Mouse (Mus musculus) granulocyte monocyte progenitor cell, adult 5-6 weeks (primary cell): ENCODE measurements around the gene Lmo2. TPM values are rescaled to one million over a fixed set of nuclear protein-coding genes. Genes with fewer than 3 reads are reported as not detected.

Experiments used
- ATAC-seq: replicated peaks from 2 replicates; pipeline ENCODE4 v1.8.0; 2016; ENCODE audit warnings: mild to moderate bottlenecking, moderate TSS enrichment, inconsistent platforms; ENCODE audit not compliant: poor library complexity, severe bottlenecking
- total RNA-seq, 2 experiments: library from RNA; stranded (forward) in 1 of 2; stranded (reverse) in 1 of 2; fragments of 200-712, 200-1000 nt in 1 of 2; fragments of >200 nt in 1 of 2; fragmentation: Nextera tagmentation in 1 of 2; gene quantifications; 2 replicates each; pipeline ENCODE4 v1.2.3; 2014 to 2017

The Lmo2 gene
- total RNA-seq, 2 experiments from 2014 or later, result 231 to 343 TPM

DNA sequence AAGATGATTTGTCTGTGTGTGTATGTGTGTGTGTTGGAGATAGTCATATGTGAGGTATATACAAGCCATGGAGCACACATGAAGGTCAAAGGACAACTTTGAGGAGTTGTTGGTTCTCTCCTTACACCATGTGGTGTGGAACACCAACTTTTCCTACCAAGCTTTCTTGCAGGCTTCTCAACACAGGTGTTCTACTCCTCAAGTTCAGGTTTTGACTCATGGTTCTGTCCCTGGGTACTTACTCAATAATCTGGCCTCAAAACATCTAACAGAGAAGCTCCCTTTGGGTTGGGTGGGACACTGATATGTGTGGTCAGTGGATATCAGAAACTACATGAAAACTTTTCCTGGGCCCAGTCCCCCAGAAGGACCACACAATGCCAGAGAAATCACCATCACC is 18.8 kb upstream of the Lmo2 start:
- no peak for ATAC-seq

DNA sequence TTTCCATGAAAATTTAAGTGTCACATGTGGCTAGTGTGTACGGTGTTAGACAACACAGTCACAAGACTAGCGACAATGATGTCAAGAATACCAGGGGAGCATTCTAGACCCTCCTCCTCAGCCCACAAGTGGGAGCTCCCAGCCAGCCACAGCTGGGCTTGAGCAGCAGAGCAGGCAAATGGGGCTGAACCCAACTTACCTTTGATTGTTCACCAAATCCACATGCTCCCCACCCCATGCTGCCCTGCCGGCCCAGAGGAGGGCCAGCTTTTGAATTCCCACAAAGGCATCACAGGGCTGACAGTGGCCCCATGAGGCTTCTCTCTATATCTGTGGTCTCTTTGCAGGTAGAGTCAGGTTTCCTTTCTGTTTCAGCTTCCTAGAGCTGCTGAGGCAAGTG is 16.7 kb upstream of the Lmo2 start:
- ATAC-seq, result no peak

DNA sequence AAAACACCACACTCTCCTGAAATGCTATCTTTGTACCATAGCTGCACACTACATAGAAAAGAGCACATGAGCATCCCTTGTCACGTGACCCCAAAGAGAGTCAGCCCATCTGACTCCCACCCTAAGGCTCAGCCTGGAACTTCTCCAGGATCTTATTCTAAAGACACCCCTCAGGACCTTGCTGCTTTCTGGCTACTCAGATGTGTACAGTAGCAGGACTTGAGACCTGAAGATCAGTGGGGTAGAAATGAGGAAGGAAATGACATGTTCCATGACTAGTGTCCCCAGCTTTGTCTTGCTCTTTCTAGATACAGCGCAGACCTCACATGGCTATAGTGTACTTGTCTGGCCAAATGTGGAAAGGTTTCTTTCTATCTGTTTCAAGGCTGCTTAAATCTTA is 12.9 kb upstream of the Lmo2 start:
- ATAC-seq, result peak; percentile 72

DNA sequence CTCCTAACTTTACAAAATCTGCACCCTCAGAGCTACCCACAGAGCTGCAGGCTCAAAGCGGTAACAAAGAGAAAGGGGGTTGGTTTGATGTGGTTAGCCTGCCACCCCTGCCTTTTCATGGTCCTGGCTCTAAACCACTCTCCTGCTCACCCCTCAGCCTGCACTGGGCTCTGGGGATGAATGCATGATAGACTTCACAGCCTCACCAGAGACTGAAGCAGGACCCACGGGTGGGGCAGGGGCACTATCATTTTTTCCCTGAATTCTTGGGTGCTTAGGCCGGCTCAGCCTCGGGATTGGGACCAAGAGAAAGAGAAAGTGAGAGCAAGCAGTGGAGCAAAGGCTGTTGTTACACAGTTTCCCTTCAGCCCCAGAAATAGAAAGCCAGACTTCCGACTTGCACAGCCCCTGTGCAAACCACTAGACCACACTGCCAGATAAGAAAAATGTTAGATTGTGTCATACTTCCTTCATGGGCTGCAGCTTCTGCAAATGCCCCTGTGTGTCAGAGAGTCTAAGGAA is 12.2 kb upstream of the Lmo2 start:
- peak; percentile 72 for ATAC-seq

DNA sequence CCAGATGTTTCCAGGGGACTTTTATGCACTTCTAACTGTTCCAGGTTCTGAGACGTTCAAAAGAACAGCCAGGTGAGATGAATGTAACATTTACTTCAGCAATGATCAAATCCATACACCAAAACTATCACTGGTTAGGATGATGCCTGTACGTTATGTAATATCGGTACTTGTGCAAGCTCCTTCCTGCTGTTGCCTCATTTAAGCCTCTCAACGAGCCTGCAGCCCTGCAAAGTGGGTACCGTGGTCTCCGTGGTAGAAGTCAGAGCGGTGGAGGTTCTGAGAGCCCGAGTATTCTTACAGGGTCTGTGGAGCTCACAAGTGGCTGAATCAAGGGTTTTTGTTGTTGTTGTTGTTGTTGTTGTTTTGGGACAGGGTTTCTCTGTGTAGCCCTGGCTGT is 10.9 kb upstream of the Lmo2 start:
- peak; percentile 70 for ATAC-seq

DNA sequence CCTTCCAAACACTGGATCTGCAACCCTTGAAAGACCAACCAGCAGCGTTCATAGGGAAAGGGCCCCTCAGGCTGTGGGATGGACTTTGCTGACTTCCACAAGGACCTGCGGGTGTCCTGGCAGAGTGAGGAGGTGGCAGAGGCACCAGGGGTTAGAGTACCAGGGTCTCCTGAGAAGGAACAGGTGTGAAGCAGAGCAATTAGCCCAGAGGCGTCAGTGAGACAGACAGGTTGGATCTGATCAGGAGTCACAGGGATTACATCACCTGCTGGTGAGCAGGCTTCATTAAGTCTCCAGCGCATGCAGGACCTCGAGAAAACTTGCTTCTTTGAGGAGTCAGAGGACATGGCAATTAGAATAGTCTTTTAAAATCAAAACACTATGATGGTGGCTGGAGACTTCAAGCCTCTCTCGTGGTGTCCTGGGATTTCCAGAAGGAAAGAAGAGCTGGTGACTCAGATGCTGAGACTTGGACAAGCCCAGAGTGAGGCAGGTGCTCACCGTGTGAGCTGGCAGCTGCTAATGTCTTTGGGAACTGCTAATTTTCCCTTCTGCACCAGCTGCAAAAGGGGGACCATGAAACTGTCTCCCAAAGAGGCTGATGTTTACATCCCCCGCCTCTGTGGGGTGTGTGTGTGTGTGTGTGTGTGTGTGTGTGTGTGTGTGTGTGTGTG is 9.7 kb upstream of the Lmo2 start:
- ATAC-seq, result no peak

DNA sequence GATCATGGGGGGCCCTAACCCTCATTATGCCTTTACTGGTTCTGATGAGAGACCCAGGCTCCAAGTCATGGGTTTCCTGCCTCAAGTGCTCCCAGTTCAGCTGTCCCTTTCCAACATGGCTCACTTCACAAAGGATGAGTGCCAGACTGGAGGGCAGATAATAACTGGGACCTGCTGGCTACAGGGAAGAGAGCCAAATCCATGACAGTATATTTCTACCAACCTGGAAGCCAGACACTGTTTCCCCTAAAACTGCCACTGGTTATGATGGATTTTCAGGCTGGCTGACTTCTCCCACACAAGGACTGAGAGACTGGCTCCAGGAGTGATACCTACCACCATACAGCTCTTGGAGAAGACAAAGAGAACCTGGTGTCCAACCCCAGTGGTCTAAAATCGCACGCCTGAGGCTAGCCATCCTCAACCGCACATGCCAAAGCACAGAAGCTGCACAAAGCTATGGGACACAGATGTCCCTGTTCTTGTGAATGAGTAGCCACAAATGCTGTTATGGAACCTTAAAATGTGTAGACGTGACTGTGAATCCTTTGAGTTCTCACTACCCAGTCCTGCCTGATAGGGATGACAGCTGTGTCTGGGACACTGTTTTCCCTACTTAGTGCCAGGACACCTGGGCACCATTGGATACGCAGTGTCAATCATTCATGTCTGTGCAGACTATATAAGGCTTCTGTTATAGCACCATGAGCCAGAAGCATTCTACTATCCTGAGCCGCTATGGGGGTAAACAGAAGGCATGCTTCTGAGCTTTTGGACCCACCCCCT is 4.5 kb upstream of the Lmo2 start:
- no peak for ATAC-seq

DNA sequence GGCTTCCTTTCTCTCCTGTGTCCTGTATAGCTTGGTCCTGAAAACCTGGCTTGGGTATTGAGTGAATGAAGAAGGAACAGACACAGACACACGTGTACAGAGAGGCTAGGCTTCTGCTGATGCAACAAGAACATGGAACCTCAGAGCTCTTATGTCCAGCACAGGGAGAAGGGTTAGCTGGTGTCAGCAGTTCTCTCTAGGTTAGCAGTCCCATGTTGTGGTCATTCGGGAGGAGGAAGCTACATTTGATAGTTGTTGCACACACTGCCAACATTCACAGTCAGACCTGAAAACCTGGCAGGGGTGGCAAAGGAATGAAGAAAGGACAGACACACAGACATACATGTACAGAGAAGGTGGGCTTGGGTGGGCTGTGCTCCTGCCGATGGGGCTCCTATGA is 2.1 kb upstream of the Lmo2 start:
- ATAC-seq, result peak; percentile 60

DNA sequence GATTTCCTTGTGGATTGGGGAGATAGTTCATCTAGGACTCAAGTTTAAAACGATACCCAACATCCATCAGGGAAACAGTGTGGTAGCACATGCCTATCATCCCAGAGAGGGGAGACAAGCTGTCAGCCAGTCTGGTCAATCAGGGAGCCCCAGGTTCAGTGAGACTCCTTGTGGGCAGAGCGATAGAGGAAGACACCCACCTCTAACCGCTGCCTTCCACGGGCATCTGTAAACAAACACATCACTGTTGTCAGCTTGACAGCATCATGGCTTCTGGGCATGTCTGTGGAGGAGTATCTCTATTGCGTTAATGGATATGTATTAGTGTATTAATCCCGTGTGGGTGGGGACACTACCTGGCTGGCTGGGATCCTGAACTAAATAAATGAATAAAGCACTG is 919 bp upstream of the Lmo2 start:
- no peak for ATAC-seq

DNA sequence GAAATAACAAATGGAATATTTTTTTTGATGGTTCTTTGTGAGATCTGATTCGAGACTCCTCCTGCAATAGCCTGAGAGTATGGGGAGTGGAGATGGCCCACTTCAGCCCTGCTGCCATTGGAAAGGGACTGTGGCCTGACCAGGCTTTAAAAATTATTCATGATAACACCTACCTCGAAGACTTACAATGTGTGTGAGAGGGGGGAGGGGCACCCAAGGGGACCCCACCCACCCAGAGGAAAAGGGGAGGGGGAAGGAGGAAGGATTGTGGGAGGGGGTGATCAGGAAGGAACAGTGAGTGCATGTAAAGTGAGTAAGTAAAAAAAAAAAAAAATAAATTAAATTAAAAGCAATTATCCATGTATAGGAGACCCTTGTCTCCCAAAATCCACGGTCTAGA is 848 bp downstream of the Lmo2 start:
- no peak for ATAC-seq

DNA sequence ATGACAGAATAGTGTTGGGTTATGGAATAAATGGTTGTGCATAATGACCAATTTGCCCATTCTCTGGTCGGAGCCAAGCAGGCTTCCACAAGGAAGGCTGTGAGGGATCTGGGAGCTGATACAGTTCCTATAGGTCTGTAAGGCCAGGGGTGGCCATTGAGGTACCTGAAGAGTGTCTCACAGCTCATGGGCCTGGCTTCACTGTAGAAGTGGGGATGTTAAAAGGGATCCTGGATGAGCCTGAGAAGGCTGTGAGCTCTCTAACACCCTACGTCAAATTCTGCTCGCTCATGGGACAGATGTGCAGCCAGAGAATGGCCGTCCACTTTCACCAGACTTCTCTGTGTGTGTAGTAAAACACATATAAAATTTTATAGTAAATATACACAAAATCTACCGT is 1.3 kb downstream of the Lmo2 start:
- no peak for ATAC-seq

DNA sequence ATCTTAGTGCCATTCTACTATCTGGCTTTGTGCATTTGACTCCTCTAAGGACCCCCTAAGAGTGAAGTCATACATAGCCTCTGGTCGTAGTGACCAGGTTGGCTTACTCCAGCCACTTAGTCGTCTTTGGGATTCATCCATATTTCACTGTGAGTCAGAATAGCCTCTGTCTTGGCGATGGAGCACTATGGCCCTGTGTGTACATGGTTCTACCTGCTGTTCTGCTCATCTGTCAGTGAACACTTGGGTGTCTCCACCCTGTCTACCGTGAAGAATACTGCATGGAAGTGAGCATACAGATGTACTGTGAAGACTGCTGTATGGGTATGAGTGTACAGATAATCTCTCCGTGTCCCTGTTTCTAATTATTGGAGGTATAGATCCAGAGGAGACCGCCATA is 1.8 kb downstream of the Lmo2 start:
- ATAC-seq, result no peak

DNA sequence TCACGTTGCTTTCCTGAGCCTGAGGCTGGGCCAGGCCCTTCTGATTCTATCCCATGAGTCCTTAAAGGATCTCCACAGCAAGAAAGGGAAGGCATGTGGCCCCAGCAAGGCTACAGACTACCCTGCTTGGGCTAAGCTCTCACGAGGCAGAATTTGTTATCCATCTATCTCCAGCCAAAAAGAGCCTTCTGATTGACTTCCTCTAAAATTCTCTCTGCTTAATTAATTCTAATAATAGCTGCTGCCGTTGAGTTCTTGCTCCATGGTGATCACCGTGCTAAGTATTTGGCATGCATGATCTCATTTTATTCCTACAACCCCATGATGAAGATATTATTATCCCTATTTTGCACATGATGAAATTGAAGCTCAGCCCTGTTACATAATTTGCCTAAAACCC is 4.6 kb downstream of the Lmo2 start:
- peak; percentile 6 for ATAC-seq

DNA sequence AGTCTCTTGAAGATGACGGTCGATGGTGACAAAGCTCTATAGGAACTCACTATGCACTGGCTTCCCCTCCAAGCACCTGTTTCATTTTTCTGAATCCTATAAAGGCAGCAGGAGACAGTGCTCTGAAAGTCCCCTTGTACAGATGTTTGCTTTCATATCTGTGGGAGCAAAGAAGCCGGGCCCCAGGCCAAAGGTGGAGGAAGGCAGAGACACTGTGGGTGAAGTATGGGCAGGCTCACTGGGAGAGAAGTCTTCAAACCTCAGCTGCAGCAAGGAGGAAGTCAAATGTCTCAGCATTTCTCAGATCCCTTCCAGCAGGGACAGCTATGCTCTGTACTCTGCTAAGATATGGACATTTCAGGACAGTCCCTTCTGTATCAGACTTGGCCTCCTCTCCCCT is 7.6 kb downstream of the Lmo2 start:
- ATAC-seq, result 0 out of 2 replicates have a peak, but pooled peaks have one; percentile 8

DNA sequence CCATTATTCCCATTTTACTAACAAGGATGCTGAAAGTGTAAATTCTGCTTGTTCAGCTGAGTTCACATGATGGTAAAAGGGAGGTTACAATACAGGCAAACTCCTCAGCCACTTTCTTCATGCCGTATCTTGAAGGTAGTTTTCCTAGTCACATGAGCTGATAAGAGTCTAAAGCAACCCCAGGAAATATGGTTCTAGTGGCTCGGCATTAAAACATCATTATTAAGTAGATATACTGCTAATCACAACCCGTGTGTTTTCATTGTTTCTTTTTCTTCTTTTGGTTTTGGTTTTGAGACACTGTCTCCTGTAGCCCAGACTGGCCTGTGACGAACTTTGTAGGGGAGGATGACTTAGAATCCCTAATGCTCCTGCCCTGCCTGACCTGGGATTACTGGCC is 10.4 kb downstream of the Lmo2 start:
- no peak for ATAC-seq

DNA sequence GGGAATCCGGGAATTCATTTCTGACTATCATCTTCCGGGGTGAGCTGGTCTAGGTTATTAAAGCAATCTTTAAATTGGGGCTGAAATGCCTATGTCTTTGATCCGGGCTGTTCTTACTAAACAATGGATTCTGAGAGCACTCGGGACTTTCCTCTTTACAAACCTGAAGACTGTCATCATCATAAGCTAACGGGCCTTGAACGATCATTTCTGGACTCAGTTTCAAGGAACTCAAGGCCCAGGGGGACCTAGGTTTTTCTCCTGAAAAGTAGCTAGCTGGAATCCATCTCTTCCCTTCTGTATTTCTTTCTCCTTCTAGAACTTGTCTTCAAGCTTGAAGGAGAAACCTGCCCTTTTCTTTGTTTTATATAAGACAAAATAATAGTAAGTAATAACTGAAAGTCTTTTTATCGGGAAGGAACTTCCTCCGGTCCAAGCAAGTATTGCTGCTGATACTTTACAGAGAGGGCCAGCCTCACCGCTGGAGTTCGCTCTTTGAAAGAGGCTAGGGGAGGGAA is 11.2 kb downstream of the Lmo2 start:
- no peak for ATAC-seq

DNA sequence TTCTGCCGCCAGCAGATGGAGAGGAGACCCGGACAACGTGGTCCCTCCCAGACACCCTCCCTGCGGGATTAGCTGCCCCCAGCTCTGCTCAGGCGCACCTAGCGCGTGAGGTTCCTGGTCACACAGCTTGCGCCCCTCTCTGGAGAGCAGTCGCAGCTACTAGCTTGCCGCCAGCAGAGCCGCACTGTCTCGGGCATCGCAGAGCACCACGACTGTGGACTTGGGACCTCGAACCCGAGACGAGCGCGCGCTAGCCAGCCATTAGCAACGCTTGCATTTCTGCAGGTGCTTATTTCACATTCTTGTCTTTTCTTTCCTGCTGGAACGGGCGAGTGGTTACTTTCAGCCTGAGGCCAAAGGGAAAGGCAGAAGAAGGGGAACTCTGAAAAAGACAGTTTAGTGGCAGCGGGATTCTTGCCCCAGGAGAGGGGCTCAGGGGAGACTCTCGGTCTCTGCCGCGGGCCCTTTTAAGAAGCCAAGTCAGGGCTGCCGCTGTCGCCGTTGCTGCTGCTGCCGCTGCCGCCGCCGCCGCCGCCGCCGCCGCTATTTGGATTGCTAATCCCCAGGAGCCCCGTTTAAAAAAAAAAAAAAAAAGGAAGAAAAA is 11.8 kb downstream of the Lmo2 start:
- peak; percentile 53 for ATAC-seq

DNA sequence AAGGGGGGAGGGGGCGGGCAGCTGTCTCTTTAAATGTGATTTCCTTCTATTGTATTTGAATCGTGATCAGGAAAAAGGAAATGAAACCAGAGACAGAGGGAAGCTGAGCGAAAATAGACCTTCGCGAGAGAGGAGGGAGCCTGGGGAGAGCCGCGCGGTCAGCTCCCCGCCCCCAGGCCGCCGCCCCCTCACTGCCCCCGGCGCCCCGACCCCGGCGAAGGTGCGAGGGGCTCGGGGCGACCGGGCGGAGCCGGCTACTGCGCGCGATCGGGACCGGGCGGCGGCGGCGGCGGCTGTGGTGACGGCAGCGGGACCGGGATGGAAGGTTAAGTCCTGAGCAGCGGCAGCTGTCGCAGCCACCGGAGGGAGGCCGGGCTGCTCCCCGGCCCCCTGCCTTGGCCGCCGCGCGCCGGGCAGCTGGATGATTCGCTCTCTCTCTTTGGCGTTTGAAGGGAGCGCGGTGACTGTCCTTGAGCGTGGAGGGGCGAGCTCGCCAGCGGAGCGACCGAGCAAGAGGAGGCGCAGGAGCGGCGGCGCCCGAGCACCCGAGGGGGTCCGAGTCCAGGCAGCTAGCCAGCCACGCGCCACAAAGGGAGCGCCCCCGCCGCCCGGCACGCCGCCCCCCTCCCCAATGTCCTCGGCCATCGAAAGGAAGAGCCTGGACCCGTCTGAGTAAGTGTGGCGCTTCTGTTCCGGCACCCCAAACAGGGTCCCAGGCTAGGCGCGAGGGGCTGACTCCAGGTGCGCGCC is 12.4 kb downstream of the Lmo2 start:
- ATAC-seq, result peak; percentile 46

DNA sequence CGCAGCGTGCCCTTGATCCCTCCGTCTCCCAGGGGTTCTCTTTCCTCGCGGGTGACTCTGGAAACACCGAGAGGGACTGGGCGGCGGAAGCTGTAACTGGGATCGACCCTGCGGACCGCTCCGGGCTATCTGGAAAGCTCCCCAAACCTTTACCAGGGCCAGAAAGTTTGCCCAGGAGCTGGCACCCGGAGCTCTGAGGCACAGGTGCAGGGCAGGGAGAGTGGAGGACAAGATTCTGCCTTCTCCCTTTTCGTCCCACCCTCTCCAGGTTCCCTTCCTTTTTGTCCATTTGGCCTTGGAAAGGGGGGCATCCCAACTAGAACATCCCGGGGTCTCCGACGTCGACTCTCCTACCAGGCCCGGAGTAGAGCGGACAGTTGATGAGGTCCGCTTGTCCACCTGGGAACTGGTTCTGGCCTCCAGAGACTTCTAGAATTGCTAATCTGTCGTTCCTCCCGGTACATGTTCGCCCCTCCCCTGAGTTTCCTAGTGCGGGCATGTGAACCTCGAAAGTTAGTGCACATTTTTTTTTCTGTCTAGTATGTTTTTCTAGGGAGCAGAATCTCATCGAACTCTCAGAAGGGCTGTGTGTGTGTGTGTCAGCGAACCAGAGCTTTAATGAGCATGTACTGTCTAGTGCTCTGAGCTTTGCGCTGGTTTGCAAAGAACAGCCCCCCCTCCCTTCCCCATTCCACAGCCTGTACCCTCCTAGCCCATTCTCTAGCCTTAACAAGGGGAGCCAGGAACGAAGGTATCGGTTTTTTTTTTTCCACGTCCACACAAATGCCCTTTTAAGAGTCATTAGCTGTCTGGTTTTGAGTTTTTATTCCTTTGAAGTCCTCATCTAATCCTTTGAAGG is 13.2 kb downstream of the Lmo2 start:
- no peak for ATAC-seq

DNA sequence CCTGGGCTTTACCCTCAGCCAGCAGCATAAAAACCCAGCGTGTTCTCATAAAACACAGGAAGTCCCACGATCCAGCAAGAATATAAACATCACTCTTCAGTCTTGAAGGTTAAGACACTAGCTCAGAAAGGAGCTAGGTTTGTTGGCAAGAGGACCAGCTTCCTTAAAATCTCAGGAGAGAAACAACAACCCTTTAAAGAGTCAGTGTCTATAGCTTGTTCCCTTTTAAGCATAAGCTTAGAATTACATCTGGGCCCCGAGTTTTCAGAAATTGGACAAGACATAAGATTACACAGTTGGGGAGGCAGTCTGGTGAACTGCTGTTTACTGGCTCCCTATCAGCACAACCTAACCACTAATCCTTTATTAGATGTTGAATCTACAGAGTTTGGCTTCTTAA is 14.1 kb downstream of the Lmo2 start:
- ATAC-seq, result no peak
